Mouse (Mus musculus) ES-E14 (cell line): Measurements from ENCODE around the gene Mgat3. TPM values are rescaled to one million over a fixed set of nuclear protein-coding genes. Genes with fewer than 3 reads are reported as not detected.

Experiments
- DNase-seq: peaks from one replicate; pipeline ENCODE4 v3.0.0-alpha.2; 2013; ENCODE audit warnings: low read depth, low spot score
- H3K27ac ChIP-seq: 2 replicates; pipeline ENCODE4 v1.5.1; 2012; ENCODE audit warnings: low read depth, mild to moderate bottlenecking, low read length, moderate library complexity, mixed read lengths; ENCODE audit not compliant: poor library complexity, insufficient read depth, severe bottlenecking
- H3K36me3 ChIP-seq: 2 replicates; pipeline ENCODE4 v1.6.1; 2012; ENCODE audit warnings: mild to moderate bottlenecking, low read length, moderate library complexity, mixed read lengths; ENCODE audit not compliant: control insufficient read depth, poor library complexity, insufficient read depth, severe bottlenecking
- H3K4me1 ChIP-seq, 2 experiments: fragments of 150-350 bp in 1 of 2; sonication (generic) in 1 of 2; 2 replicates each; pipeline ENCODE4 v1.6.1; 2012; ENCODE audit warnings: low read length in 2 of 2, mild to moderate bottlenecking in 1 of 2, mixed read lengths in 1 of 2; ENCODE audit not compliant: control insufficient read depth in 2 of 2, insufficient read depth in 2 of 2, poor library complexity in 1 of 2
- H3K4me3 ChIP-seq, 2 experiments: fragments of 150-350 bp in 1 of 2; sonication (generic) in 1 of 2; 2 replicates each; pipeline ENCODE4 v1.5.1; 2012; ENCODE audit warnings: low read length in 2 of 2, low read depth in 1 of 2, mild to moderate bottlenecking in 1 of 2, mixed read lengths in 1 of 2; ENCODE audit not compliant: insufficient read depth in 1 of 2, poor library complexity in 1 of 2, severe bottlenecking in 1 of 2
- H3K9ac ChIP-seq: 2 replicates; pipeline ENCODE4 v1.6.1; 2012; ENCODE audit warnings: low read depth, mild to moderate bottlenecking, low read length, mixed read lengths; ENCODE audit not compliant: poor library complexity, insufficient read depth, severe bottlenecking
- H3K9me3 ChIP-seq: fragments of 150-350 bp; sonication (generic); 2 replicates; pipeline ENCODE4 v1.6.1; 2012; ENCODE audit warnings: low read depth, mild to moderate bottlenecking, low read length; ENCODE audit not compliant: control insufficient read depth, insufficient read depth
- CHD2 ChIP-seq: IDR thresholded peaks from 2 replicates; pipeline ENCODE4 v1.6.1; 2014; ENCODE audit warnings: mild to moderate bottlenecking, low read depth, low read length, inconsistent platforms
- HCFC1 ChIP-seq: IDR thresholded peaks from 2 replicates; pipeline ENCODE4 v1.6.1; 2012; ENCODE audit warnings: low read length, inconsistent platforms, borderline replicate concordance; ENCODE audit not compliant: insufficient read depth
- MAFK ChIP-seq: IDR thresholded peaks from 2 replicates; pipeline ENCODE4 v1.6.1; 2014; ENCODE audit warnings: mild to moderate bottlenecking, low read depth, low read length, inconsistent platforms; ENCODE audit not compliant: insufficient read depth
- ZC3H11A ChIP-seq: IDR thresholded peaks from 2 replicates; pipeline ENCODE4 v1.6.1; 2012; ENCODE audit warnings: low read depth, mild to moderate bottlenecking, inconsistent platforms, low read length, borderline replicate concordance
- ZNF384 ChIP-seq: IDR thresholded peaks from 2 replicates; pipeline ENCODE4 v1.6.1; 2012; ENCODE audit warnings: low read depth, low read length, inconsistent platforms
- in situ Hi-C, 2 experiments: fragments of 600-800 bp; cut with MboI; formaldehyde crosslinking; loops; one replicate each; pipeline ENCODE4 v1.15.1; 2025; ENCODE audit warnings: low sequenced_read_pairs in 2 of 2, inconsistent platforms in 1 of 2; ENCODE audit not compliant: unreplicated experiment in 2 of 2
- total RNA-seq: library from RNA; depleted of rRNA; stranded (reverse); fragments of 300-350 nt; gene quantifications from 2 replicates; pipeline ENCODE4 v1.2.3, GENCODE M21; 2012

Mgat3 gene
- total RNA-seq, 1 experiment, result 8.5 TPM

DNA sequence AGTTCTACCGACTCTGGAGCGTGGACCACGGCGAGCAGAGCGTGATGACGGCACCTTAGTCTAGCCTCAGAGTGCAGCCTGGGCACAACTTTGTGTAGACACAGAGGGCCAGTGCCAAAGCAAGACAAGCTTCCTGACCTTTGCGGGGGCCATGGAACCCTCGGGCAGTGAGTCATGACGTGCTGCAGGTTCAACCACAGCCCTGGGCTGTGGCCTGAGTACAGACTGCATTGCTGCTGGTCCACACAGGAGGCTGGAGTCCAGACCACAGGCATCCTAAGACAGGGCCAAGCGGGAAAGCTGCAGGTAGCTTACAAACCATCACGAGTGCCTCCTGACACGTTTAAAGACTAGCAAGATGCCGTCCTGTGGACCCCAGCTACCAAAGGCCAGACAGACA is 13.3 kb upstream of the Mgat3 start:
- peaks cover 21% of the 10 kb centered on the region for H3K36me3 ChIP-seq
- peak overlapping the region; percentile 38; the same call in 1 of the 2 replicates for H3K27ac ChIP-seq
- no peak overlapping the region for H3K4me3 ChIP-seq
- in situ Hi-C loops, result no loop called here
- H3K4me1 ChIP-seq, result peaks cover 18 to 33% of the 10 kb centered on the region in 2 experiments
- H3K9ac ChIP-seq, result peak overlapping the region; percentile 40; the same call in 1 of the 2 replicates
- no peaks in the 10 kb centered on the region for H3K9me3 ChIP-seq
- no peak for DNase-seq
- TF ChIP-seq MAFK, result no peak
- no peak for TF ChIP-seq HCFC1

DNA sequence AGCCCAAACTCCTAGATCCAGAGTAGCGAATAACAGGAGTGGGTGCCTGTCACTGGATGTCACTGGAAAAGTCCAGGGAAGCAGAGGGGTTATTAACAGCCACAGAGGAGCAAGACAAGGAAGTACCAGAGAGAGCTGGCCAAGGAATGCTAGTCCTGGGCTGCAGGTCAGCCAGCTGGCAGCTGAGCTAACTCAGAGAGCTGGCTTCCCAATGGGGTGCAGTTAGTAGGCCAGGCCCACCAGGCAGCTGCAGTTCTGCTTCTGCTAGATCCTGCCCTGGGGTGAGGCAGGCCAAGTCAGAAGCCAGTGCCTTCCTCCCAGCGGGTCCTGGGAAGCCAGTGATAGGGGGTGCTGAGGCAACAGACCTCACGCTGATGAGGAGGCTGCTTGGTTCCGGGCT is 12.8 kb upstream of the Mgat3 start:
- in situ Hi-C loops, result no loop called here
- Histone ChIP-seq H3K4me3 (no peak overlapping the region), H3K27ac (no peak overlapping the region), H3K9me3 (no peaks in the 10 kb centered on the region), H3K9ac (no peak overlapping the region), H3K4me1 (peaks cover 18 to 37% of the 10 kb centered on the region in 2 experiments), H3K36me3 (peaks cover 21% of the 10 kb centered on the region)
- DNase-seq, result no peak
- TF ChIP-seq ZC3H11A (no peak), HCFC1 (no peak), MAFK (no peak), CHD2 (no peak)

DNA sequence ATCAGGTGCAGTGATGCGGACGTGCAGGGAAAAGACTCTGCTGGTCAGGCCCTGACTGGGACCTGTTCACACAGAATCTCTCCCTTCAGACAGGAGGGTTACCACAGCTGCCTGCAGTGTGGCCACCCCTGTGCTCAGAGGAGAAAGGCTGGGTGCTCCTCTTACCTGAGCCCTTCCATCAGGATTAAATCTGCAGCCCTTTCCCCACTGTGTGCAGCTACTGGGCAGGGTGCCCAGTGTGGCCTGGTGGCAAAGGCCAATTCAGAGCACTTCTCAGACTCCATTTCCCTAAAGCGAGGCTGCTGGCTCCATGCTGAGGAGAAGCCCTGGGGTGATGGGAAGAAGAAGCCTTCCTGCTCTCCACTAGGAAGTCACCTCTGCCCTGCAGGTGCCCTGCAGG is 12.3 kb upstream of the Mgat3 start:
- DNase-seq, result no peak
- Histone ChIP-seq H3K27ac (no peak overlapping the region), H3K4me1 (peaks cover 18 to 37% of the 10 kb centered on the region in 2 experiments), H3K36me3 (peaks cover 21% of the 10 kb centered on the region), H3K9ac (no peak overlapping the region), H3K4me3 (no peak overlapping the region), H3K9me3 (no peaks in the 10 kb centered on the region)
- TF ChIP-seq CHD2 (no peak), ZC3H11A (no peak), MAFK (no peak), HCFC1 (no peak), ZNF384 (no peak)
- in situ Hi-C loops, result no loop called here

DNA sequence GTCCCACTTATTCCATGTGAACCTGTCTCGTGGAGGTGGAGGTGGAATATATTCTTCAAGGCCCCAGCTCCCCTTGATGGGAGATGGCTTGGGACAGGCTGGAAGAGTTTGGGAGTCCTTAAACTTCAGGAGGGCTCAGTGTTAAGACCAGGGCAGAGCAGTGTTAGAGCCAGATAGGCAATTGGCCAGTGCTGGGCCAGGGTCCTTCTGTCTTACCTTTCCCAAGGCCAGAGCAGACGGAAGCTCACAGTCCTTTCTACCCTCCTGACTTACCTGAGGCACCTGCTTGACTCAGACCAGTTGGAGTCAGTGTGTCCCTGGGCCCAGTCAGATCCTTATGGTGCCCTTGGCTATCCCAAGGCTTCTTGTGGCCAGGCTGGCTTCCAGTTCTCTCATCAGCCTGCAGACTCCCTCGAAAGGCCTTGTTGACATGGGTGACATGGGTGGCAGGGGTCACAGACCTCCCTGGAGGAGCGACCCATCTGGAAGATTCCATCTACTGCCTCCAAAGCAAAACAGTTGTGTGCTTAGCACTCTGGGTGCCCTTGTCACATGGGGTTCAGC is 11.0 kb upstream of the Mgat3 start:
- Histone ChIP-seq H3K36me3 (peaks cover 20% of the 10 kb centered on the region), H3K9me3 (no peaks in the 10 kb centered on the region), H3K9ac (no peak overlapping the region), H3K4me1 (peaks cover 18 to 35% of the 10 kb centered on the region in 2 experiments), H3K4me3 (no peak overlapping the region), H3K27ac (no peak overlapping the region)
- DNase-seq, result no peak
- TF ChIP-seq HCFC1, result no peak
- no peak for TF ChIP-seq ZNF384
- no peak for TF ChIP-seq CHD2
- TF ChIP-seq ZC3H11A, result no peak
- TF ChIP-seq MAFK, result no peak
- in situ Hi-C loops, result no loop called here

DNA sequence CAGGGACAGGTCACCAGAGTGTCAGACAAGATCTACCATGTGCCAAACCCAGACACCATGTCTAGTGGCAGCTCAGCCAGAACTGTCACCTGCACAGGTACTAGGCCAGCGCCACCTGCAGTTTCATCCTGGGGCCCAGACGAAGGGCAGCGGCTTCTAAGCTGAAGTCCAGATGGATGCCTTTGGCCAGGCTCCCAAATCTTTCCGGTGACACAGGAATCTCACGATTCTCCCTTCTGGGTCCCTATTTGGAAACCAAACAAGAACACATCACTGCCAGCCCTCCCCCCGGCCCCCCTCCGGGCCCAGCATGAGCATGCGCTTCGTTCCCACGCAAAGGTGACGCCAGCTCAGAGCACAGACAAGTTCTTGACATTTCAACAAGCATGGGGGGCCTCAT is 10.2 kb upstream of the Mgat3 start:
- DNase-seq, result no peak
- Histone ChIP-seq H3K9me3 (no peaks in the 10 kb centered on the region), H3K4me1 (peaks cover 15 to 32% of the 10 kb centered on the region in 2 experiments), H3K36me3 (peaks cover 17% of the 10 kb centered on the region), H3K9ac (no peak overlapping the region), H3K27ac (no peak overlapping the region), H3K4me3 (no peak overlapping the region)
- in situ Hi-C loops, result no loop called here
- TF ChIP-seq HCFC1, result no peak
- TF ChIP-seq MAFK, result no peak
- TF ChIP-seq ZNF384, result no peak
- no peak for TF ChIP-seq ZC3H11A
- TF ChIP-seq CHD2, result no peak
